Mouse (Mus musculus): ENCODE data around the gene Vav1. TPM values are rescaled to one million over a fixed set of nuclear protein-coding genes. Genes with fewer than 3 reads are reported as not detected.

Vav1 gene
- polyA plus RNA-seq, 1 experiment from 2014 or later, result 2.0 TPM

GRCm38 (mm10) chr17:57290001-57290670 is 11.2 kb downstream of the Vav1 start:
- Histone ChIP-seq H3K27me3 (replicated peaks) (no peaks in the 10 kb centered on the region), H3K4me1 (no peaks in the 10 kb centered on the region), H3K4me2 (replicated peaks) (no peak overlapping the region), H3K9ac (no peak overlapping the region), H3K27ac (no peak overlapping the region), H3K9me3 (no peaks in the 10 kb centered on the region), H3K4me3 (no peak overlapping the region), H3K36me3 (no peaks in the 10 kb centered on the region)
- WGBS, result 91% methylated on average over 9 of the region's 9 CpGs
- no peak for ATAC-seq (ENCODE audit: low FRiP score, low read depth)

- 89% methylated on average over 7 of the region's 7 CpGs for WGBS
- no peak overlapping the region for H3K4me3 ChIP-seq
- no peaks in the 10 kb centered on the region for H3K36me3 ChIP-seq
- no peaks in the 10 kb centered on the region for H3K4me1 ChIP-seq
- ATAC-seq (ENCODE audit: low FRiP score, low read depth), result no peak
- H3K4me2 ChIP-seq (replicated peaks), result no peak overlapping the region
- no peaks in the 10 kb centered on the region for H3K27me3 ChIP-seq (replicated peaks)
- H3K27ac ChIP-seq, result no peak overlapping the region
- H3K9ac ChIP-seq, result no peak overlapping the region
- no peaks in the 10 kb centered on the region for H3K9me3 ChIP-seq
These were observed 11.8 kb downstream of the Vav1 start for GRCm38 (mm10) chr17:57290671-57291055.

- ATAC-seq (ENCODE audit: low FRiP score, low read depth), result no peak
- H3K27me3 ChIP-seq (replicated peaks), result no peaks in the 10 kb centered on the region
- no peaks in the 10 kb centered on the region for H3K9me3 ChIP-seq
- no peak overlapping the region for H3K9ac ChIP-seq
- no peak overlapping the region for H3K4me2 ChIP-seq (replicated peaks)
- H3K4me1 ChIP-seq, result no peaks in the 10 kb centered on the region
- 91% methylated on average over 2 of the region's 2 CpGs for WGBS
- no peaks in the 10 kb centered on the region for H3K36me3 ChIP-seq
- H3K4me3 ChIP-seq, result no peak overlapping the region
- no peak overlapping the region for H3K27ac ChIP-seq
These were observed 13.4 kb downstream of the Vav1 start for GRCm38 (mm10) chr17:57292302-57292701.

GRCm38 (mm10) chr17:57292968-57293367 is 14.1 kb downstream of the Vav1 start:
- Histone ChIP-seq H3K4me2 (replicated peaks) (no peak overlapping the region), H3K27ac (no peak overlapping the region), H3K27me3 (replicated peaks) (no peaks in the 10 kb centered on the region), H3K9ac (no peak overlapping the region), H3K4me3 (no peak overlapping the region), H3K9me3 (no peaks in the 10 kb centered on the region), H3K4me1 (no peaks in the 10 kb centered on the region), H3K36me3 (no peaks in the 10 kb centered on the region)
- ATAC-seq (ENCODE audit: low FRiP score, low read depth), result no peak
- WGBS, result 93% methylated on average over 9 of the region's 9 CpGs

GRCm38 (mm10) chr17:57295935-57296334 is 17.0 kb downstream of the Vav1 start:
- WGBS, result 95% methylated on average over 9 of the region's 9 CpGs
- H3K4me3 ChIP-seq, result no peak overlapping the region
- no peaks in the 10 kb centered on the region for H3K9me3 ChIP-seq
- no peaks in the 10 kb centered on the region for H3K4me1 ChIP-seq
- no peaks in the 10 kb centered on the region for H3K27me3 ChIP-seq (replicated peaks)
- H3K36me3 ChIP-seq, result no peaks in the 10 kb centered on the region
- no peak for ATAC-seq (ENCODE audit: low FRiP score, low read depth)
- no peak overlapping the region for H3K4me2 ChIP-seq (replicated peaks)
- no peak overlapping the region for H3K9ac ChIP-seq
- no peak overlapping the region for H3K27ac ChIP-seq

- Histone ChIP-seq H3K27me3 (replicated peaks) (no peaks in the 10 kb centered on the region), H3K9ac (no peak overlapping the region), H3K4me1 (no peaks in the 10 kb centered on the region), H3K36me3 (no peaks in the 10 kb centered on the region), H3K9me3 (no peaks in the 10 kb centered on the region), H3K4me2 (replicated peaks) (no peak overlapping the region), H3K4me3 (no peak overlapping the region), H3K27ac (no peak overlapping the region)
- no peak for ATAC-seq (ENCODE audit: low FRiP score, low read depth)
- 90% methylated on average over 12 of the region's 12 CpGs for WGBS
These were observed 18.1 kb downstream of the Vav1 start for GRCm38 (mm10) chr17:57297040-57297439.

GRCm38 (mm10) chr17:57305593-57305992 is 26.7 kb downstream of the Vav1 start:
- 69% methylated on average over 4 of the region's 4 CpGs for WGBS
- Histone ChIP-seq H3K36me3 (no peaks in the 10 kb centered on the region), H3K4me3 (no peak overlapping the region), H3K9me3 (no peaks in the 10 kb centered on the region), H3K4me2 (replicated peaks) (no peak overlapping the region), H3K27ac (no peak overlapping the region), H3K27me3 (replicated peaks) (no peaks in the 10 kb centered on the region), H3K4me1 (no peaks in the 10 kb centered on the region), H3K9ac (no peak overlapping the region)
- no peak for ATAC-seq (ENCODE audit: low FRiP score, low read depth)

- ATAC-seq (ENCODE audit: low FRiP score, low read depth), result no peak
- WGBS, result 82% methylated on average over 6 of the region's 6 CpGs
- no peaks in the 10 kb centered on the region for H3K27me3 ChIP-seq (replicated peaks)
These were observed 28.2 kb downstream of the Vav1 start for GRCm38 (mm10) chr17:57307074-57307473.

GRCm38 (mm10) chr17:57311801-57312200 is 32.9 kb downstream of the Vav1 start:
- 35% methylated on average over 13 of the region's 13 CpGs for WGBS
- Histone ChIP-seq H3K27ac (no peak overlapping the region), H3K9me3 (no peaks in the 10 kb centered on the region), H3K27me3 (replicated peaks) (no peaks in the 10 kb centered on the region), H3K36me3 (no peaks in the 10 kb centered on the region), H3K4me3 (no peak overlapping the region), H3K9ac (no peak overlapping the region), H3K4me1 (no peaks in the 10 kb centered on the region), H3K4me2 (replicated peaks) (no peak overlapping the region)
- no peak for ATAC-seq (ENCODE audit: low FRiP score, low read depth)

More at GRCm38 (mm10) chr17:57307074-57307473, 28.2 kb downstream of the Vav1 start:
- Histone ChIP-seq H3K4me2 (replicated peaks) (no peak overlapping the region), H3K4me3 (no peak overlapping the region), H3K27ac (no peak overlapping the region), H3K9ac (no peak overlapping the region), H3K36me3 (no peaks in the 10 kb centered on the region), H3K9me3 (no peaks in the 10 kb centered on the region), H3K4me1 (no peaks in the 10 kb centered on the region)

- Histone ChIP-seq H3K4me2 (replicated peaks) (no peak overlapping the region), H3K4me1 (no peaks in the 10 kb centered on the region; the same call in 1 of the 2 replicates), H3K4me3 (no peak overlapping the region), H3K9ac (no peak overlapping the region), H3K9me3 (no peaks in the 10 kb centered on the region), H3K27me3 (replicated peaks) (no peaks in the 10 kb centered on the region), H3K36me3 (no peaks in the 10 kb centered on the region), H3K27ac (no peak overlapping the region)
- WGBS, result 70% methylated on average over 8 of the region's 8 CpGs
- ATAC-seq (ENCODE audit: low FRiP score, low read depth), result no peak
These were observed 48.7 kb downstream of the Vav1 start for GRCm38 (mm10) chr17:57327615-57328014.

- Histone ChIP-seq H3K9me3 (no peaks in the 10 kb centered on the region), H3K27me3 (replicated peaks) (no peaks in the 10 kb centered on the region), H3K9ac (no peak overlapping the region), H3K36me3 (no peaks in the 10 kb centered on the region), H3K4me1 (no peaks in the 10 kb centered on the region; the same call in 1 of the 2 replicates), H3K4me3 (no peak overlapping the region), H3K27ac (no peak overlapping the region), H3K4me2 (replicated peaks) (no peak overlapping the region)
- 51% methylated on average over 5 of the region's 6 CpGs for WGBS
- ATAC-seq (ENCODE audit: low FRiP score, low read depth), result no peak
These were observed 50.0 kb downstream of the Vav1 start for GRCm38 (mm10) chr17:57328944-57329343.

- Histone ChIP-seq H3K27ac (no peak overlapping the region), H3K4me1 (no peaks in the 10 kb centered on the region; the same call in 1 of the 2 replicates), H3K27me3 (replicated peaks) (no peaks in the 10 kb centered on the region), H3K36me3 (no peaks in the 10 kb centered on the region), H3K4me3 (no peak overlapping the region), H3K9ac (no peak overlapping the region), H3K4me2 (replicated peaks) (no peak overlapping the region), H3K9me3 (no peaks in the 10 kb centered on the region)
- ATAC-seq (ENCODE audit: low FRiP score, low read depth), result no peak
- 90% methylated on average over 8 of the region's 8 CpGs for WGBS
These were observed 52.1 kb downstream of the Vav1 start for GRCm38 (mm10) chr17:57330993-57331392.

- WGBS, result 79% methylated on average over 4 of the region's 4 CpGs
- H3K4me2 ChIP-seq (replicated peaks), result no peak overlapping the region
- no peaks in the 10 kb centered on the region; the same call in 1 of the 2 replicates for H3K4me1 ChIP-seq
- no peak overlapping the region for H3K4me3 ChIP-seq
- H3K36me3 ChIP-seq, result no peaks in the 10 kb centered on the region
- no peak overlapping the region for H3K27ac ChIP-seq
- ATAC-seq (ENCODE audit: low FRiP score, low read depth), result no peak
- H3K9me3 ChIP-seq, result no peaks in the 10 kb centered on the region
- H3K27me3 ChIP-seq (replicated peaks), result no peaks in the 10 kb centered on the region
- no peak overlapping the region for H3K9ac ChIP-seq
These were observed 53.3 kb downstream of the Vav1 start for GRCm38 (mm10) chr17:57332241-57332640.
